Mouse (Mus musculus) heart, adult 2 months (tissue): ENCODE measurements around the gene Gm4070. TPM values are rescaled to one million over a fixed set of nuclear protein-coding genes. Genes with fewer than 3 reads are reported as not detected.
A peak's percentile ranks its signal among the peaks of the same experiment; 100 is the strongest.
"Not testable (repeated sequence)": the region's sequence is repeated elsewhere in the genome, so short reads cannot be mapped to it uniquely, and the experiment has no call there.

Experiments
- DNase-seq, 2 experiments: peaks; one replicate each; pipeline ENCODE4 v3.0.0; 2021
- H3K27ac ChIP-seq: fragments of 200-600 bp; 2 replicates; pipeline ENCODE4 v1.8.1; 2022
- H3K27me3 ChIP-seq: fragments of 200-500 bp; 2 replicates; pipeline ENCODE4 v1.6.1; 2012; ENCODE audit warnings: mild to moderate bottlenecking, low read length, inconsistent platforms, mixed read lengths; ENCODE audit not compliant: control insufficient read depth, insufficient read depth
- H3K36me3 ChIP-seq: fragments of 200-500 bp; 2 replicates; pipeline ENCODE4 v1.6.1; 2012; ENCODE audit warnings: low read length, inconsistent platforms; ENCODE audit not compliant: control insufficient read depth, insufficient read depth
- H3K4me1 ChIP-seq: fragments of 200-500 bp; 2 replicates; pipeline ENCODE4 v1.6.1; 2011; ENCODE audit warnings: low read length; ENCODE audit not compliant: control insufficient read depth, insufficient read depth
- H3K4me3 ChIP-seq: fragments of 200-600 bp; 2 replicates; pipeline ENCODE4 v1.8.1; 2022
- H3K79me2 ChIP-seq: fragments of 200-500 bp; replicated peaks from 2 replicates; pipeline ENCODE4 v1.6.1; 2012; ENCODE audit warnings: mild to moderate bottlenecking, inconsistent platforms, low read length, moderate library complexity, mixed read lengths; ENCODE audit not compliant: control insufficient read depth, insufficient read depth
- H3K9ac ChIP-seq: fragments of 200-500 bp; 2 replicates; pipeline ENCODE4 v1.6.1; 2012; ENCODE audit warnings: low read depth, mild to moderate bottlenecking, control low read depth, inconsistent platforms, low read length, mixed read lengths
- WGBS: fragments of 180-500 bp; shearing (Covaris S2); methylation state at CpG from one replicate; pipeline ENCODE4 v1.1.7; 2018; 5-methylcytosine and 5-hydroxymethylcytosine counted together
- intact Hi-C: fragments of 180-260 bp; cut with DNase I; formaldehyde crosslinking; loops from one replicate; pipeline ENCODE4 v1.15.1; 2025
- long read RNA-seq: library from polyadenylated mRNA; stranded (forward); transcript quantifications from one replicate; pipeline ENCODE4 v2.0.0, GENCODE M21; 2021
- polyA plus RNA-seq: library from polyadenylated mRNA; depleted of rRNA; stranded (reverse); fragments of >200 nt; gene quantifications from 2 replicates; pipeline ENCODE4 v1.2.3, GENCODE M21; 2012; rRNA removed
- total RNA-seq, 2 experiments: library from RNA; stranded (reverse); gene quantifications; 2 replicates each; pipeline ENCODE4 v1.2.3; 2021

The Gm4070 gene
- total RNA-seq (10 to 100 TPM; 17.1 to 20.0 TPM), polyA plus RNA-seq (3.4 and 11.2 TPM in 2 replicates)
- long read RNA-seq, partial matches to known transcripts, result 0 of 2 reads
- long read RNA-seq, other reads (novel, unspliced or antisense), result 1 of 2 reads

- peak in 1 of 2 experiments; percentile 4 for DNase-seq
- intact Hi-C loops, H3K36me3 ChIP-seq, H3K79me2 ChIP-seq, H3K4me1 ChIP-seq, H3K27ac ChIP-seq, H3K9ac ChIP-seq, H3K4me3 ChIP-seq, H3K27me3 ChIP-seq: not testable (repeated sequence)
- WGBS, result 10% methylated on average over 1 of the region's 1 CpGs
These were observed at the start of gene Gm4070 for GRCm38 (mm10) chr7:105953812-105954211. Gene Gm4070, minus strand, starts transcription at chr7:105953967.

DNA sequence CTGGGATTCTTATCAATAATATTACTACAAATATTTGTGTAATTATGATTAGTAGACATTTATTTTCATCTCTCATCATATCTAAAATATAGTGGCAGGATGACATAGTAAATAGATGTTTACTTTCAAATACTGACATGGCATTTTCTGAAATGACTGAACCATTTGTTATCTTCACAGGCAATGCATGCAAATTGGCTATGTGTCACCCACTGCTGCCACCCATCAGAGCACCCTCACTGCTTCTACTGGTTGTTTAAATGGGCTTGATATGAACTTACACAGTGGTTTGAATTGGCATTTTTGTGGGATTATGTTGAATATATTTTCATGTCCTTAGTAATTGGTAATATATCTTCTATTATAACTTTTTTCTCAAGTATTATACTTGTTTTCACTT, 773 bp upstream of the Gm4070 start:
- intact Hi-C loops, H3K4me3 ChIP-seq, H3K36me3 ChIP-seq, H3K79me2 ChIP-seq, H3K27ac ChIP-seq, H3K9ac ChIP-seq, H3K4me1 ChIP-seq, DNase-seq, H3K27me3 ChIP-seq: not testable (repeated sequence)

DNA sequence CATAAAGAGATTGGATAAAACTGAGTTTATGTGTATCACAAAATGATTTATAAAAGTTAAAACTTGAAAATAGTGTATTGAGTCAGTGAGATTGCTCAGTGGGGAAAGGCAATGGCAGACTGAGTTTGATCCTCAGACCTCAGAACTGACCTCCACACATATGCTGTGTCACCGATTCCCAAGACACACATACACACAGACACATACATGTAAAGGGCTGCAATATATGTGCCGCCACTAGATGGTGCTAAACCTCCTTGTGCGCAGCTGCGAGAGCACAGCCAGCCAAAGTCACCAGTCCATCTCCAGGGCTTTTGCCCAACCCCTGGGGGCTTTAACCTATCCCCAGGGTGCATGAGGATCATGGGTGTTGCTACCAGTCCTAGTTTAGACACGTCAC, 1.4 kb downstream of the Gm4070 start:
- H3K79me2 ChIP-seq, H3K27me3 ChIP-seq, H3K4me3 ChIP-seq, intact Hi-C loops, H3K27ac ChIP-seq, DNase-seq, H3K36me3 ChIP-seq, H3K9ac ChIP-seq, H3K4me1 ChIP-seq: not testable (repeated sequence)
- WGBS, result no CpG with 5 or more reads among the region's 5 CpGs

DNA sequence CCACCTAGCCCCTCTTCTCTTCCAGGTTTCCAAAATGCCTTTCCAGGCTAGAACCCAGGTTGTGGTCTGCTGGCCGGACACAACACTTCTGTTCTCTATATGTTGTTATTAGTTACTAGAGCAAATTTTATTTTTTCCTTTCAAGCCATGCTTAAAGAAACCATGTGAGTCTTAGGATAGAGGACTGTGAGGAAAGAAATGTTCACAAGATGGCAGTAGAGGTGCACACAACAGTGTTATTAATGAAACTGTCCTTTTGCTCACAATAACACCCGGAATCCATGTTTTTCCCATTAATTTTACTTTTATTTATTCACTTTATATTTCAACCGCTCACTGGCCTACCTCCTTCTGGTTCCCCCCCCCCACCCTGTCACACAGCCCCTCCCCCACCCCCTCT, 8.5 kb downstream of the Gm4070 start:
- no CpG with 5 or more reads among the region's 3 CpGs for WGBS
- H3K79me2 ChIP-seq, H3K36me3 ChIP-seq, H3K4me1 ChIP-seq, H3K9ac ChIP-seq, H3K4me3 ChIP-seq, H3K27ac ChIP-seq, H3K27me3 ChIP-seq, intact Hi-C loops, DNase-seq: not testable (repeated sequence)

GRCm38 (mm10) chr7:105932132-105932531, 21.6 kb downstream of the Gm4070 start:
- H3K9ac ChIP-seq, DNase-seq, H3K27ac ChIP-seq, H3K79me2 ChIP-seq, H3K4me1 ChIP-seq, H3K27me3 ChIP-seq, intact Hi-C loops, H3K4me3 ChIP-seq, H3K36me3 ChIP-seq: not testable (repeated sequence)
- no CpG with 5 or more reads among the region's 1 CpGs for WGBS

- 100% methylated on average over 1 of the region's 2 CpGs for WGBS
- DNase-seq, H3K9ac ChIP-seq, H3K27ac ChIP-seq, H3K27me3 ChIP-seq, H3K4me1 ChIP-seq, H3K79me2 ChIP-seq, H3K4me3 ChIP-seq, H3K36me3 ChIP-seq, intact Hi-C loops: not testable (repeated sequence)
These were observed 70.0 kb downstream of the Gm4070 start for GRCm38 (mm10) chr7:105883588-105884336.

GRCm38 (mm10) chr7:105879717-105880484, 73.9 kb downstream of the Gm4070 start:
- H3K27ac ChIP-seq, H3K36me3 ChIP-seq, H3K79me2 ChIP-seq, H3K4me1 ChIP-seq, DNase-seq, H3K9ac ChIP-seq, H3K4me3 ChIP-seq, intact Hi-C loops, H3K27me3 ChIP-seq: not testable (repeated sequence)
- 78% methylated on average over 1 of the region's 2 CpGs for WGBS

- H3K27ac ChIP-seq, H3K4me1 ChIP-seq, H3K4me3 ChIP-seq, H3K79me2 ChIP-seq, H3K9ac ChIP-seq, DNase-seq, intact Hi-C loops, H3K27me3 ChIP-seq, H3K36me3 ChIP-seq: not testable (repeated sequence)
- no CpG with 5 or more reads among the region's 2 CpGs for WGBS
These were observed 97.8 kb downstream of the Gm4070 start for GRCm38 (mm10) chr7:105855718-105856560.
